Mouse (Mus musculus) large intestine, adult 2 months (tissue): Measurements from ENCODE around the gene Tmem87b. TPM values are rescaled to one million over a fixed set of nuclear protein-coding genes. Genes with fewer than 3 reads are reported as not detected.

Experiments used
- DNase-seq: peaks from one replicate; pipeline ENCODE4 v3.0.0-alpha.2; 2012; ENCODE audit warnings: low read depth, low spot score
- WGBS: fragments of 180-500 bp; shearing (Covaris S2); methylation state at CpG from one replicate; pipeline ENCODE4 v1.1.7; 2018; 5-methylcytosine and 5-hydroxymethylcytosine counted together
- polyA plus RNA-seq: library from polyadenylated mRNA; depleted of rRNA; stranded (reverse); fragments of >200 nt; gene quantifications from 2 replicates; pipeline ENCODE4 v1.2.3, GENCODE M21; 2012; rRNA removed

The Tmem87b gene
- polyA plus RNA-seq: 15.4 and 21.5 TPM in 2 replicates

GRCm38 (mm10) chr2:128817786-128818681, at the start of gene Tmem87b:
TSS of gene Tmem87b (plus strand) at chr2:128818118.
- under 1% methylated on average over 59 of the region's 59 CpGs for WGBS
- peak; percentile 97 for DNase-seq

DNA sequence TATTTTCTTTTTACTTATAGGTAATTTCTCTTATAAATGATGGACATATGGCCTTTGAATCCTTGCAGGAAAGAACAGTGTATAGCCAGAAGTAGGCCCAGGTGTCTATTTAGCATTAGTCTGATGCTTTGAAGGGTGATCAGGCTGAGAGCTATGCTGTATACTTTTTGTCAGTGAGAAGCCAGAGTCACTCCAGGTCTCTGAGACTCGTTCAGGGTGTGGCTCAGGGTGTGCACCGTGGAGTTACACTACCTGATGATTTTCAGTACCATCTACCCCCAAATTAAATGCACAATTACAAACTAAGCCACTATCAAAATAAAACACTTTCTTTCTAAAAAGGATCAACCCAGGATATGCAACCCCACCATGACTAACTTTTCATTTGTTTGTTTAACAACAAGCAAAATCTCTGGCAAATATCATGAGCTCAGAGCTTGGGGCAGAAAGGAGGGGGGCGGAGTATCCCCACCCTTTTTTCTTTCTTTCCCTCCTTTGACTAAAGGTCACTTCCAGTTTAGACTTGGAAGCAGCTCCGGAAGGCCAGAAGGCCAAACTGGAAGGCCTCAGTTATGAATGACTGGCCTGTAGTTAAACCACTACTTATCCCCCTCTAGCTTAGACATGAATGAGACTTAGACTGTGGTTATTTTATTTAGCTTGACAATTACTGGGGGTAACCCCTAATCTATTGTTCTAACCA, 49.2 kb upstream of the Tmem87b start:
- no peak for DNase-seq
- 29% methylated on average over 4 of the region's 4 CpGs for WGBS

DNA sequence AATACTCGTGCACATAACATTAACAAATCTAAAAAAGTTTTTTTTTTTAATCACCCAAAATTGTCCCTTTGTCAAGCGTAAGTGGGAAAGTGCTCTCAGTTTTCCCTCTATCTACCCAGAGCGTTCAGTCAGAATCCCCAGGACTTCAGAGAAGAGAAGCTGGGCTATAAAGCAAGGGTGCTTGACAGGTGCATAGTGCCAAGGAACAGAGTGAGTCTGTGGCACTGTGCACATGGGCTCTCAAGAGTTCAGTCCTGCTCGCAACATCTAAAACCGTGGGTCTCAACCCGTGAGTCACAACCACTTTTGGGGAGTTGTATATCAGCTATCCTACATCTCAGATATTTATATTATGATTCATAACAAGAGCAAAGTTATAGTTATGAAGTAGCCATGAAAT, 47.4 kb upstream of the Tmem87b start:
- DNase-seq: no peak
- WGBS: 91% methylated on average over 6 of the region's 6 CpGs

DNA sequence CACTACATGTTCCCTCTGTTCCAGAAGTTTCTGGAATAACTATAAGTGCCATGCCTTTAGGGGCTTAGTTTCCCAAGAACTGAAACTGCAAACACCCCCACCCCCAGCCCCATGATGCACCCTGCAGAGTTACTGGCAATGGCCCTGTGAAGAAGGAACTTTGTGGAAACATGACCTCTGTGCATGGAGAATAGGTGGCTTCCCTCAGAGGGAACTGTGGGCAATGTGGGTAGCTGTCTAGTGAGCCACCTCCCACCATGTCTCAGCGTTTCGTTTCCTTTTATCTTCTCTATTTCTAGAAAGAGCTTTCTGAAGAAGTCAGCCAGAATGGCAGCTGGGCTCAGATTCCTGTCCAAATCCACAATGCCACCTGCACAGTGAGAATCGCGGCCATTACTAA, 46.9 kb upstream of the Tmem87b start:
- 85% methylated on average over 4 of the region's 4 CpGs for WGBS
- DNase-seq: no peak

DNA sequence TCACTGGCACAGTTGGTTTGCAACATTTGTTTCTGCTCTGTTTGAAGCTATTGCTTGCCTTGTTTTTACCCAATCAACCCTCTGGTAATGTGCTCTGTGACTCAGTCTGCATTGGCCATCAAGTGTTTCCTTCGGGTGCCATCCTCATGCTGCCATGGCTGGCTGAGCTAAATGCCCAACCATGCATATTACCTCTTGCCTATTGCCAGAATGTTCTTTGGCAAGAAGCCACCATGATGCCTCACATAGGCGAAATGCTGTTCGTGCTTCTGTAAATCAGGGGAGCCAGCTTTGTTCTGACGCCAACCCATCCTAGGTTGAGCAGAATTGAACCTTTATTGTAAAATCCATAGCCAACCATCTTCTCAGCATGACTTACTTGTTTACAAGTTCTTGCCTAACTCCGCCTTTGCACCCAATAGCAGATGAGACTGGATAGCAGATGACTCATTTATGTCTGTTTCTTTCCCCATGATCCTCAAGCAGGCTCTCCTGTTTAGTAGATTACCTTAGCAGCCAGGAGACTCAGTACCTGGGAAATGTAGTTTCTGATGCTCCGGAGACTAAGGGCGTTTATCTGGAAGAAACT, 46.1 kb upstream of the Tmem87b start:
- DNase-seq: no peak
- WGBS: 91% methylated on average over 7 of the region's 7 CpGs

DNA sequence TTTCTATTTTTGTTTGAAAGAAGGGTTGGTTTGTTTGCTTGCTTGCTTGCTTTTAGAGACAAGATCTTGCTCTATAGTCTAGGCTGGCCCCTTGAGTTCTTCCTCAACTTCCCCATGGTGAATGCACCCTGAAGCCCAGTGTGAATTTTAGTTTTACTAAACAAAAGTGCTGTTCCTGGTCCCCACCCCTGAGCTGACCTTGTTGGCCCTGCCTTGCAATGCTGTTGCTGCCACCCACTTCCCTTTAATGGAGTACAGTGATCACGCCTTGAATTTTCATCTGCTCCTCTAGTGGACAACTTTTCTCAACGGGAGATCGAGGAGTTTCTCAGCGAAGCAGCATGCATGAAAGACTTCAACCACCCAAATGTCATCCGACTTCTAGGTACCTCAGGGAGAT, 35.7 kb upstream of the Tmem87b start:
- WGBS: 82% methylated on average over 5 of the region's 5 CpGs
- no peak for DNase-seq

GRCm38 (mm10) chr2:128783660-128784345, 34.1 kb upstream of the Tmem87b start:
- no peak for DNase-seq
- 85% methylated on average over 10 of the region's 10 CpGs for WGBS

GRCm38 (mm10) chr2:128784814-128785213, 33.1 kb upstream of the Tmem87b start:
- no peak for DNase-seq
- WGBS: 91% methylated on average over 7 of the region's 7 CpGs

- 86% methylated on average over 5 of the region's 5 CpGs for WGBS
These were observed 31.6 kb upstream of the Tmem87b start for GRCm38 (mm10) chr2:128786341-128786740.

GRCm38 (mm10) chr2:128786795-128787194, 31.1 kb upstream of the Tmem87b start:
- no peak for DNase-seq
- WGBS: 65% methylated on average over 1 of the region's 1 CpGs

More at GRCm38 (mm10) chr2:128786341-128786740, 31.6 kb upstream of the Tmem87b start:
- DNase-seq: no peak

GRCm38 (mm10) chr2:128787805-128788204, 30.1 kb upstream of the Tmem87b start:
- 93% methylated on average over 3 of the region's 3 CpGs for WGBS
- no peak for DNase-seq

DNA sequence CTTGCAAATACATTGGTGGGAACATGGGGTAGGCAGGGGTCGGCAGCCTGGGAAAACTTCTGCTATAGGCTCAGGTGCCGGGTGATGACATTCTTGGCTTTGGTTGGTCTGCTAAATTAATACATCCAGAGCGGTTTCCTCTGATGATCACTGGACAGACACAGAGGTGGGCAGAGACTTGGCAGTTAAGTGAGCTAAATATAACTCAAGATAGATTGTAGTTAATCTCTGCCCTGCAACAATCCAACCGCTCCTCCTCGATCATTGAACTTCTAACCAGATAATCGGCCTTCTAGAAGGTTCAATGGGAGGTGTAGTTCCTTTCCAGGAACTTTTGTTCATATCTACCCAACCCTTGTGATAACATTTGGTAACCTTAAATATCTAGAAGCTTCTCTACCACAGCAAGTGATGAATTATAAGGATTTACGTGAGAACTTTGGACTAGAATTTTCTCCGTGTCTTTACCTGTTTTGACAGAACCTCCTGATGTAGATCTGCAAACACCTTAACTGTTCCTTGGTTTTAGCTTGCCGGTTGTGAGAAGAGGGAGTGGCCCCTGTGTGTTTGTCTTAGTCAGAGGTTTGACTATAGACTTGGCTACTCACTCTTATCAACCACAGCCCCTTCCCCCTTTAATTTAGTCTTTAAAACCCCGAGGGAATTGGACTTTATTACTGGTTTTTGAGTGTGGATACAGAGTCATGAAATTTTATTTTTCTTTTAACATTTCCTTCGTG, 26.9 kb upstream of the Tmem87b start:
- DNase-seq: no peak
- 56% methylated on average over 11 of the region's 11 CpGs for WGBS

DNA sequence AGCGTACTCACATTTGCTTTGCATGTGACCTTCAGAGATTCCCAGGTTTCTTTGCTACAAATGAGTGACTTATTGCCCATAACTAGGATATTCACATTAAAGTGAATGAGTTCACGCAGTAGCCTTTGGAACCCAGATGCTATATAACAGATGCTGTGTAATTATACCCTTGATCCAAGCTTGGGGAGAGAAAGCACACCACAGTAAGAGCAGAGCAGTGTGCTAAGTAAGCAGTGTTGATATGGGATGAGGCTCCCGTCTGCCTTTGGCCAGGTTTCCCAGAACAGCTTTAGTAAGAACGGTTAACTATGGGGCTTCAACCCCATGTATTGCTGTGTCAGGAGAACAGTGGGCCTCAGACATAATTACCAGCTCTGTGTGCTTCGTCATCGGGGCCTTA, 24.0 kb upstream of the Tmem87b start:
- 72% methylated on average over 6 of the region's 6 CpGs for WGBS
- DNase-seq: no peak

GRCm38 (mm10) chr2:128796463-128796862, 21.5 kb upstream of the Tmem87b start:
- DNase-seq: no peak
- WGBS: 80% methylated on average over 6 of the region's 6 CpGs

GRCm38 (mm10) chr2:128803441-128803840, 14.5 kb upstream of the Tmem87b start:
- 92% methylated on average over 4 of the region's 4 CpGs for WGBS
- DNase-seq: no peak

DNA sequence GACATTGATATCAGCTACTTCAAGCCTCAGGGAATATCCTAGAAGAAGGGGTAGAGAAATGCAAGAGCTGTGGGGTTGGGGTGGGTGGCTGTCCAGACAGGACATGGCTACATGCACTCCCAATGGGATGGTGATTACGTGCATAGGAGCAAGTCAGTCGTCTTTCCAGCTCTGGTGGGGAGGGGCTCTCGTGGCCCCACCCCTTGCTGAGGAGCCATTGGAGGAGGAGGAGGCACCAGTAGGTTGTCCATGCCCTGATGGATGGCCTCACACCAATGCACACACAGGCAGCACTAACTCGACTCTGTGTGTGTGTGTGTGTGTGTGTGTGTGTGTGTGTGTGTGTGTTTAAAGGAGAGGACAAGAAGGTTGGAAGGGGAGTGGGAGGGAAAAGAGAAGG, 12.6 kb upstream of the Tmem87b start:
- WGBS: 65% methylated on average over 4 of the region's 4 CpGs
- no peak for DNase-seq

- WGBS: 48% methylated on average over 8 of the region's 8 CpGs
- DNase-seq: no peak
These were observed 11.4 kb upstream of the Tmem87b start for GRCm38 (mm10) chr2:128806561-128806960.

- 16% methylated on average over 2 of the region's 2 CpGs for WGBS
- DNase-seq: peak; percentile 50
These were observed 5.2 kb upstream of the Tmem87b start for GRCm38 (mm10) chr2:128812761-128813160.

DNA sequence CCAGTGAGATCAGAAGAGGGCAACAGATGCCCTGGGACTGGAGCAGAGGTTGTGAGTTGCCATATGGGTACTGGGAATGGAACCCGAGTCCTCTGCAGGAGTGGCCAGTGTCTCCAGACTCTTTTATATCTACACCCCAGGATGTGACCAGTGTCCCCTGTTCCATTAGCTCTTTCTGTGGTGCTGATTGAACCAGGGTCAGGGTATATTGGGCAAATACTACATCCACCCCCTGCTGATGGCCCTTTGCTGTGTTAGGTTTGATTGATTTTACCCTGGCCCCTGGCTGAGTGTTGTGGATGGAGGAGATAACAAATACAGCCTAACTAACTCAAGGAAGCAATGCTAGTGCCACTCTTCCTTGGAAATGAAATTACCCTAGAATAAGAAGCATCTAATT, 1.6 kb upstream of the Tmem87b start:
- WGBS: 90% methylated on average over 1 of the region's 1 CpGs
- no peak for DNase-seq
